Mouse (Mus musculus): ENCODE data around the gene Tex44. TPM values are rescaled to one million over a fixed set of nuclear protein-coding genes. Genes with fewer than 3 reads are reported as not detected.
"Not testable (repeated sequence)": the region's sequence is repeated elsewhere in the genome, so short reads cannot be mapped to it uniquely, and the experiment has no call there.

Tex44 gene
- polyA plus RNA-seq, 1 experiment, result not detected

GRCm38 (mm10) chr1:86449966-86450365, 23.8 kb downstream of the Tex44 start:
- no peak for DNase-seq (ENCODE audit: low read depth)
- TF ChIP-seq CTCF (IDR thresholded peaks at IDR 0.05; ENCODE audit: borderline replicate concordance, extremely low read depth, insufficient read depth, insufficient read length), result no peak
- no peak for TF ChIP-seq POLR2A (IDR thresholded peaks at IDR 0.05; ENCODE audit: borderline replicate concordance, extremely low read depth, insufficient read depth, insufficient read length, poor library complexity, severe bottlenecking)

GRCm38 (mm10) chr1:86452713-86453112, 26.6 kb downstream of the Tex44 start:
- TF ChIP-seq POLR2A (IDR thresholded peaks at IDR 0.05; ENCODE audit: borderline replicate concordance, extremely low read depth, insufficient read depth, insufficient read length, poor library complexity, severe bottlenecking) (no peak), CTCF (IDR thresholded peaks at IDR 0.05; ENCODE audit: borderline replicate concordance, extremely low read depth, insufficient read depth, insufficient read length) (no peak)
- no peak for DNase-seq (ENCODE audit: low read depth)

GRCm38 (mm10) chr1:86456892-86457581, 30.9 kb downstream of the Tex44 start:
- DNase-seq (ENCODE audit: low read depth), result no peak
- no peak for TF ChIP-seq POLR2A (IDR thresholded peaks at IDR 0.05; ENCODE audit: borderline replicate concordance, extremely low read depth, insufficient read depth, insufficient read length, poor library complexity, severe bottlenecking)
- no peak for TF ChIP-seq CTCF (IDR thresholded peaks at IDR 0.05; ENCODE audit: borderline replicate concordance, extremely low read depth, insufficient read depth, insufficient read length)

DNA sequence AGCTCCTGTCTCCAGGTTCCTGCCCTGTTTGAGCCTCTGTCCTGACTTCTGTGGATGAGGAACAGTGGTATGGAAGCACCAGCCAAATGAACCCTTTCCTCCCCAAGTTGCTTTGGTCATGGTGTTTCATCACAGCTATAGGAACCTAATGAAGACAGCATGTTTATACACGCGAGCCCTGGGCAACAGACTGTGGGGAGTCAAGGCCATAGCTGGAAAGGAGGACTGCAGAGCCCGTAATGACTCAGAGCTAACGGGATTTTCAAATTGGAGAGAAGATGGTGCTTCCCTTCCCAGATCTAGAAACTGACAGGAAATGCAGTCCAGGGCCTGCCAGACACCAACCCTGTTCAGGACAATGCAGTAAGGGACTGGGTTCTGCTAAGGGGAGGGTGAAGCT, 33.2 kb downstream of the Tex44 start:
- no peak for DNase-seq (ENCODE audit: low read depth)
- no peak for TF ChIP-seq POLR2A (IDR thresholded peaks at IDR 0.05; ENCODE audit: borderline replicate concordance, extremely low read depth, insufficient read depth, insufficient read length, poor library complexity, severe bottlenecking)
- no peak for TF ChIP-seq CTCF (IDR thresholded peaks at IDR 0.05; ENCODE audit: borderline replicate concordance, extremely low read depth, insufficient read depth, insufficient read length)

DNA sequence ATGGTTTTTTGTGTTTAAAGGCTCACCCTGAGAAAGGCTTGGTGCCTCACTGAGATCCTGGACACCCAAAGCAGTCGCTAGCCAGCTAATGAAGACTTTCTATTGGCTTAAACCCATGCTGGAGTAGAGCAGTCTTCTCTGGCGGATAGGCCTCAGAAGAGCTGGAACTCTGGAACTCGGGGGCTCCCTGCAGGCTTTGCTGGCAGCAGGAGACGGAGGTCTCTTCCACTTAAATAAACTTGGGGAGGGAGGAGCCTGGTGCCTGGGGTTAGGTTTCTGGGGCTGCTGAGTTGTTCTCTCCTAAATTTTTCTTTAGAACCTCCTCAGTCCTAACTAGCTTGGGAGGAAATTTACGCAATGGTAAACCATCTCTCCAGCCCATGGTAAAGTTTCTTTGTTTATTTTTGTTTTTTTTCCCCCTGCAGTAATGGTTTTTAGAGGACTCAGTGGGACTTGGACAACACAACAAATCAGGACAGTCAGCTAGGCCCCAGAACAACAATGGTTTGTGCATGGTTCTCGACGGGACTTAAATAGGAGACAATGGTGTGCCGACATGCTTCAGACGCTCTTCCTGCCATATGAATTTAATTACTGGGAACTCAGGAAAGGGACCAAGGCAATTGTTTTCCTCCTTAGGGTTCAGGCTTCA, 38.2 kb downstream of the Tex44 start:
- DNase-seq (ENCODE audit: low read depth), result peak; percentile 41
- TF ChIP-seq POLR2A (IDR thresholded peaks at IDR 0.05; ENCODE audit: borderline replicate concordance, extremely low read depth, insufficient read depth, insufficient read length, poor library complexity, severe bottlenecking) (no peak), CTCF (IDR thresholded peaks at IDR 0.05; ENCODE audit: borderline replicate concordance, extremely low read depth, insufficient read depth, insufficient read length) (no peak)

GRCm38 (mm10) chr1:86464875-86465224, 38.7 kb downstream of the Tex44 start:
- no peak for DNase-seq (ENCODE audit: low read depth)
- TF ChIP-seq POLR2A (IDR thresholded peaks at IDR 0.05; ENCODE audit: borderline replicate concordance, extremely low read depth, insufficient read depth, insufficient read length, poor library complexity, severe bottlenecking) (no peak), CTCF (IDR thresholded peaks at IDR 0.05; ENCODE audit: borderline replicate concordance, extremely low read depth, insufficient read depth, insufficient read length) (no peak)

DNA sequence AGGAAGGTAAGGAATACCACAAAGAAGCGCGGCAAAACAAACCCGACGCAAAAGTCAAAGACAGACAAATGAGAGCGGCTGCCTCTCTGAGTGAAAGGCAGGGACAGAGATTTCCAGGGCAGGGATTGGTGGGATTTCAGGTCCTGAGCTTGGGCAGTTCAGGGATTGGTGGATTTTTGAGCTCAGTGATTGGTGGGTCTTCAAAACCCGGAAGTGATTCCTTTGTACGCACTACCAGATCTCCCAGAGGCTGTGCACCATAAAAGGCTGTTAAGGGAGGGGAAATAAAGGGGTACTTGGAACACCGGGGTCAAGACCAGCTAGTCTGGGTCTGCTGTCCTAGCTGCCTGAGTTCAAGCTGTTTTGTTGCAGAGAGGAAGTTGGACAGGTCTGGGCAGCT, 41.3 kb downstream of the Tex44 start:
- DNase-seq (ENCODE audit: low read depth), result no peak
- TF ChIP-seq CTCF (IDR thresholded peaks at IDR 0.05; ENCODE audit: borderline replicate concordance, extremely low read depth, insufficient read depth, insufficient read length) (no peak), POLR2A (IDR thresholded peaks at IDR 0.05; ENCODE audit: borderline replicate concordance, extremely low read depth, insufficient read depth, insufficient read length, poor library complexity, severe bottlenecking) (no peak)

DNA sequence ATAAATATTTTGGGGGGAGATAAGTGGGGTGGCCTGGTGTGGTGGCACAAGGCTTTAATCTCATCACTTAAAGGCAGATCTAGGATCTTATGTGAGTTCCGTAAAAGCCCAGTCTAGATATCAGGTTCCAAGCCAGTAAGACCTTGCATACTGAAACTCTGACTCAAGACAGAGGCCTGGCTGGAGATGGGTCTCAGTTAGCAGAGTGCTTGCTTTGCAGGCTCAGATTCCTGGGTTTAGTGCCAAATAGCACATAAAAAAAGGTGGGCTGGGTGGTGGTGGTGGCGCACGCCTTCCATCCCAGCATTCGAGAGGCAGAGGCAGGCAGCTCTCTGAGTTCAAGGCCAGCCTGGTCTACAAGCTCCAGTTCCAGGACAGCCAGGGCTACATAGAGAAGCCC, 43.7 kb downstream of the Tex44 start:
- TF ChIP-seq CTCF (IDR thresholded peaks at IDR 0.05; ENCODE audit: borderline replicate concordance, extremely low read depth, insufficient read depth, insufficient read length), result no peak
- no peak for TF ChIP-seq POLR2A (IDR thresholded peaks at IDR 0.05; ENCODE audit: borderline replicate concordance, extremely low read depth, insufficient read depth, insufficient read length, poor library complexity, severe bottlenecking)
- no peak for DNase-seq (ENCODE audit: low read depth)

GRCm38 (mm10) chr1:86470519-86471181, 44.5 kb downstream of the Tex44 start:
- TF ChIP-seq POLR2A (IDR thresholded peaks at IDR 0.05; ENCODE audit: borderline replicate concordance, extremely low read depth, insufficient read depth, insufficient read length, poor library complexity, severe bottlenecking) (no peak), CTCF (IDR thresholded peaks at IDR 0.05; ENCODE audit: borderline replicate concordance, extremely low read depth, insufficient read depth, insufficient read length) (no peak)
- DNase-seq (ENCODE audit: low read depth), result no peak

DNA sequence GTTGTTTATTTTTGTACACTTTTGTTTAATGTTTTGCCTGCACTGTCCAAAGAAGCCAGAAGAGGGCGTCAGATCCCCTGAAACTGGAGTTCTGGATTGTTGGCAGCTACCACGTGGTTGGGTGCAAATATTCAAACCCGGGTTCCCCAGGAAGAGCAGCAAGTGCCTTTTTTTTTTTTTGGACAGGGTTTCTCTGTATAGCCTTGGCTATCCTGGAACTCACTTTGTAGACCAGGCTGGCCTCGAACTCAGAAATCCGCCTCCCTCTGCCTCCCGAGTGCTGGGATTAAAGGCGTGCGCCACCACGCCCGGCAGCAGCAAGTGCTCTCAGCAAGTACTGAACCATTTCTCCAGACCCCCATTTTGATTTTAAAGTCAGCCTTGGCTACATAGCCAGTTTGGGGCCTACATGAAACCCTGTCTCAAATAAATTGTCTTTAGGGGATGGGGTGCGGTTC, 45.4 kb downstream of the Tex44 start:
- not testable (repeated sequence) for DNase-seq (ENCODE audit: low read depth)
- TF ChIP-seq CTCF (IDR thresholded peaks at IDR 0.05; ENCODE audit: borderline replicate concordance, extremely low read depth, insufficient read depth, insufficient read length), result peak; percentile 42; the same call in 1 of the 2 replicates

DNA sequence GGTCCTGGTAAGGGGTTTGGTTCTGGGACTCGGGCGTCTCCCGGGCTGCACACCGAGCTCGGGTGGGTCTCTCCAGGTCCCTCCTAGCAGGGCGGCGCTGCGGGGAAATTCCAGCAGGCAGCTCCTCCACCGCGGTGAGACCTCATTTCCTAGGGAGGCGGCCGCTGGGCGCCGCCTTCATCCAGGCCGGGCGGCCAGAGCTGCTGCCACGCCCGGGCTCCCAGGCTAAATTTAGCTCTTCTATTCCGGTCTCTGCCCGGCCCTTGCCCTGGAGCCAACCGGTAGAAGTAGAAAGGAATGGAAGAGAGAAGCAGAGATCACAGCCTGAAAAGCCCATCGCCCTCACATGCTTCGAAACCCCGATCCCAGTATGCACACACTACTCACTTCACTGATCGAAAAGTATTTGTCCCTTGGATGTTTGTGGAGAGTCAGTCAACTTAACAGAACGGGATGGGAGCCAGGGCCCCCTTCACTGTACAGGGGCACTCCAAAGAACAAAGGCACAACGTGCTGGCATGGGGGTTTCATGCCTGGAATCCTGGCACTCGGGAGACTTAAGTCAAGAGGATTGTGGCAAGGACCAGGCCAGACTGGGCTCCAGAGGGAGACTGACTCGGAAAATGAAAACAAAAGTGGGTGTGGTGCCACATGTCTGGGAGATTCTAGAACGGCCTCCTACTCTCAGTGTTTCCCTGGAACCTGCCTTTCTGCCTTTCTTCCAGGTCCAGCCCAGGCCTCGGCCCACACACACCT, 46.2 kb downstream of the Tex44 start:
- peak; percentile 55 for DNase-seq (ENCODE audit: low read depth)
- TF ChIP-seq CTCF (IDR thresholded peaks at IDR 0.05; ENCODE audit: borderline replicate concordance, extremely low read depth, insufficient read depth, insufficient read length), result no peak
- TF ChIP-seq POLR2A (IDR thresholded peaks at IDR 0.05; ENCODE audit: borderline replicate concordance, extremely low read depth, insufficient read depth, insufficient read length, poor library complexity, severe bottlenecking), result no peak
